In the genomic region with DNA sequence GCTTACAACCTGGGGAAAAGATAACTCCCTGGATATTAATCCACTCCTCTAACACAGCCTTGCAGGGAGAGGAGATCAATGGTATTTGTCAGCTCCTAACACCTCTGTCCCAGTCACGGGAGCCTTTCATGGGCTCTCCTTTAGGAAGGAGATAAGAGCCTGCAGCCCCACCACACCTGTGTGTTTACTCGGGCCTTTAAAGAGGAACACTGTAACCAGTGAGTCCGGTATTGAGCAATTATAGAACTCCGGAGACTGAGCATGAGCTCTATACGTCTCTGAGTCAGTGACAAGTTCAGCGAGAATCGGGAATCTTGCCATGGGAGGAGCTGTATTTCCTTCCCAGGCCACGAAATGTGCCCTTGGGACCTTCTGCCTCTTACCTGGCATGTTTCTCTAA, we compare ENCODE assay signal across 19 mouse cellular contexts.
DNase-seq lines count a peak whose midpoint lies in the region; ATAC-seq and TF ChIP-seq lines count a peak whose summit lies in the region.
"Had no signal": no experiment of that assay in that cellular context is flagged by ENCODE, and none has a peak within 500 bp of the region (broad histone marks: within the 10 kb centered on the region; RNA-seq: fewer than 3 reads in every experiment).

No protein-coding gene starts in this region.

- no peaks in the 10 kb centered on the region for H3K9me3 ChIP-seq in lung, postnatal 0 days (ENCODE audit: low read length)
- no peaks in the 10 kb centered on the region for H3K9me3 ChIP-seq in intestine, embryonic 14.5 days (ENCODE audit: control insufficient read depth, low read length)
- no peaks in the 10 kb centered on the region for H3K9me3 ChIP-seq in heart, embryonic 12.5 days (replicated peaks)
- no peaks in the 10 kb centered on the region for H3K9me3 ChIP-seq in liver, embryonic 12.5 days (replicated peaks)
- H3K9me3 ChIP-seq: embryonic facial prominence, embryonic 10.5 days; hindbrain, embryonic 10.5 days had no signal

- DNase-seq in lung, postnatal 0 days (ENCODE audit: low spot score): peak; percentile 9
- DNase-seq in lung, postnatal 14 days: no peak
- peak; percentile 58 for DNase-seq in intestine, embryonic 14.5 days (ENCODE audit: low spot score)
- peak; percentile 21 for DNase-seq in large intestine, adult 2 months (ENCODE audit: low read depth, low spot score)
- DNase-seq in heart, adult 9 months (ENCODE audit: low spot score in 2 of 2): no peak
- DNase-seq: adrenal gland, postnatal 14 days; cerebellum, adult 11-12 months; cerebellum, adult 9-10 months; cerebellum, postnatal 36 days; gastrocnemius, adult 2 months; gastrocnemius, postnatal 25 days had no signal

- WGBS in lung, postnatal 0 days: 34% methylated on average over 8 of the region's 8 CpGs
- WGBS in intestine, embryonic 14.5 days: 55% methylated on average over 8 of the region's 8 CpGs
- WGBS in large intestine, adult 2 months: 28% methylated on average over 8 of the region's 8 CpGs
- 64% methylated on average over 8 of the region's 8 CpGs for WGBS in heart, embryonic 12.5 days
- WGBS in liver, embryonic 12.5 days (ENCODE audit: insufficient replicate concordance): 49% methylated on average over 8 of the region's 8 CpGs

- no peak overlapping the region for H3K9ac ChIP-seq in lung, postnatal 0 days (replicated peaks; ENCODE audit: low read depth)
- no peak overlapping the region for H3K9ac ChIP-seq in intestine, embryonic 14.5 days (ENCODE audit: low read length)
- no peak overlapping the region for H3K9ac ChIP-seq in heart, embryonic 12.5 days
- H3K9ac ChIP-seq in liver, embryonic 12.5 days: no peak overlapping the region
- H3K9ac ChIP-seq: hindbrain, embryonic 14.5 days had no signal

- ATAC-seq in lung, postnatal 0 days: 0 out of 2 replicates have a peak, but pooled peaks have one; percentile 32
- peak; percentile 80 for ATAC-seq in intestine, embryonic 14.5 days (replicated peaks; ENCODE audit: low FRiP score, low TSS enrichment, low read depth)
- no peak for ATAC-seq in heart, embryonic 12.5 days (ENCODE audit: insufficient number of reproducible peaks, low FRiP score)
- ATAC-seq in liver, embryonic 12.5 days: no peak
- ATAC-seq: forebrain, embryonic 14.5 days had no signal

- no peak for TF ChIP-seq CTCF in lung, postnatal 0 days (IDR thresholded peaks at IDR 0.05)

- no peaks in the 10 kb centered on the region for H3K27me3 ChIP-seq in lung, postnatal 0 days (replicated peaks; ENCODE audit: insufficient read depth, low read length)
- H3K27me3 ChIP-seq in intestine, embryonic 14.5 days (replicated peaks; ENCODE audit: control insufficient read depth, insufficient read depth, low read length): no peaks in the 10 kb centered on the region
- H3K27me3 ChIP-seq in heart, embryonic 12.5 days (replicated peaks): 0 out of 2 replicates have a peak, but pooled peaks cover 17% of the 10 kb centered on the region
- H3K27me3 ChIP-seq in liver, embryonic 12.5 days (replicated peaks): no peaks in the 10 kb centered on the region

- H3K27ac ChIP-seq in lung, postnatal 0 days (ENCODE audit: low read length): no peak overlapping the region
- H3K27ac ChIP-seq in intestine, embryonic 14.5 days (ENCODE audit: low read depth): no peak overlapping the region
- H3K27ac ChIP-seq in heart, embryonic 12.5 days (ENCODE audit: poor library complexity, severe bottlenecking): no peak overlapping the region
- H3K27ac ChIP-seq in liver, embryonic 12.5 days: no peak overlapping the region
- H3K27ac ChIP-seq: embryonic facial prominence, embryonic 10.5 days; forebrain, embryonic 10.5 days; gastrocnemius, adult 2 months; hindbrain, embryonic 10.5 days; hindbrain, embryonic 14.5 days had no signal

- H3K4me3 ChIP-seq in lung, postnatal 0 days (ENCODE audit: low read depth, low read length): no peak overlapping the region
- no peak overlapping the region for H3K4me3 ChIP-seq in intestine, embryonic 14.5 days (ENCODE audit: low read depth, low read length)
- no peak overlapping the region for H3K4me3 ChIP-seq in heart, embryonic 12.5 days
- H3K4me3 ChIP-seq in liver, embryonic 12.5 days: no peak overlapping the region
- H3K4me3 ChIP-seq: embryonic facial prominence, embryonic 10.5 days; forebrain, embryonic 10.5 days; gastrocnemius, adult 2 months; hindbrain, embryonic 10.5 days had no signal

- H3K4me1 ChIP-seq in lung, postnatal 0 days (ENCODE audit: insufficient read depth, low read depth, low read length): no peaks in the 10 kb centered on the region
- H3K4me1 ChIP-seq in intestine, embryonic 14.5 days (replicated peaks; ENCODE audit: control insufficient read depth, insufficient read depth, low read length): no peaks in the 10 kb centered on the region
- H3K4me1 ChIP-seq in heart, embryonic 12.5 days (replicated peaks): no peaks in the 10 kb centered on the region
- no peaks in the 10 kb centered on the region for H3K4me1 ChIP-seq in liver, embryonic 12.5 days

- no peaks in the 10 kb centered on the region for H3K36me3 ChIP-seq in lung, postnatal 0 days (ENCODE audit: insufficient read depth, low read length)
- no peaks in the 10 kb centered on the region for H3K36me3 ChIP-seq in intestine, embryonic 14.5 days (ENCODE audit: control insufficient read depth, insufficient read depth, low read length)
- H3K36me3 ChIP-seq in heart, embryonic 12.5 days: no peaks in the 10 kb centered on the region
- no peaks in the 10 kb centered on the region for H3K36me3 ChIP-seq in liver, embryonic 12.5 days
- H3K36me3 ChIP-seq: embryonic facial prominence, embryonic 10.5 days; forebrain, embryonic 10.5 days; hindbrain, embryonic 10.5 days had no signal

- H3K4me2 ChIP-seq in lung, postnatal 0 days (replicated peaks; ENCODE audit: low read depth, low read length): no peak overlapping the region
- no peak overlapping the region for H3K4me2 ChIP-seq in intestine, embryonic 14.5 days (ENCODE audit: low read length)
- no peak overlapping the region for H3K4me2 ChIP-seq in heart, embryonic 12.5 days
- H3K4me2 ChIP-seq in liver, embryonic 12.5 days: no peak overlapping the region
- H3K4me2 ChIP-seq: heart, embryonic 11.5 days; hindbrain, embryonic 14.5 days had no signal

- no peak for TF ChIP-seq EP300 in lung, postnatal 0 days (IDR thresholded peaks at IDR 0.05)

Comparison
In these comparisons a context has a peak if more than half of its experiments do, and no peak if none do; other contexts are left out.
1. DNase-seq: peak in lung, postnatal 0 days (single experiment), intestine, embryonic 14.5 days (single experiment) and large intestine, adult 2 months (single experiment); none in lung, postnatal 14 days (single experiment) and heart, adult 9 months (0 of 2).
2. ATAC-seq: peak in lung, postnatal 0 days (single experiment) and intestine, embryonic 14.5 days (single experiment); none in heart, embryonic 12.5 days (single experiment) and liver, embryonic 12.5 days (single experiment).